In the genomic region with DNA sequence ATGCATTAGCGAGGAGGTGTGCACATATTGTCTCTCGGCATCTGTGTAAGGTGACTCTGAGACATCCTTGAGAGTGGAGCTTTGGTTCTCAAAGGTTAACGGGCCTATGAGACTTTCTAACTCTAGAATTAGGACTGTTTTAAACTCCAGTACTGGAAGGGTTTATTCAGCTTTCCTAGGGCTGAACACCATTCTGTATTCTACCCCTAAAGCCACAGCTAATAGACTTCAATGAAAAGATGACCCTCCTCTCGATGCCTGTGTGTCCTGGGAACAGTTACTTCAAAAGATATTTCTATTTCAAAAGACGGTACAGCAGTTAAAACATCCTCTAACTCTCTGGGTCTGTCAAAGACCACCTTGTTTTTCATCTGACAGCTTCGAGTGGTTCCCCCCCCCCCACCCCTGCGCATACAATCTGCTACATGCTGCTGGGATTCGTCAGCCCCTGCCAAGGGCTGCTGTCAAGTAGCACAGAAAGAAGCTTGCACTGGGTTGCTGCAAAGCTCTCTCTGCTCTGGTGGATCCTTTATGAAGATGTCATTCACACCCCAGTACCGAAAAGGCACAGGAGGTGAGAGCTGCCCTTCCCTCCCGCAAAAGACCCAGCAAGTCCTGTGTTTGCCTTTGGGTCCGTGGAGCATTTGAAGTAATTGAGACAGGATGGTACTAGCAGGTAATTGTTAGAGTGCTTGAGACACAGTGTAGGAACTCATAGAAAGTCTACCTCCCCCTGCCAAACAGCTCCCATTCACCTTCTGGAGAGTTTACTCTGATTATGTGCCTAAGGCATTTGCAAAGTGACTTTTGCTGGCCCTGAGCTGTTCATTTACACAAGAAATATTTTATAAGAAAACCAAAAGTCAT, we compare ENCODE assay signal across 17 mouse cellular contexts. TPM values are rescaled to one million over a fixed set of nuclear protein-coding genes. Genes with fewer than 3 reads are reported as not detected.
DNase-seq lines count a peak whose midpoint lies in the region; ATAC-seq and TF ChIP-seq lines count a peak whose summit lies in the region.
"Had no signal": no experiment of that assay in that cellular context is flagged by ENCODE, and none has a peak within 500 bp of the region (broad histone marks: within the 10 kb centered on the region; RNA-seq: fewer than 3 reads in every experiment).

No protein-coding gene starts in this region.

- H3K27ac ChIP-seq in heart, postnatal 0 days (ENCODE audit: low read depth) = no peak overlapping the region
- peak overlapping the region; percentile 63; the same call in 1 of the 2 replicates for H3K27ac ChIP-seq in forebrain, embryonic 13.5 days
- 0 out of 2 replicates have a peak overlapping the region, but pooled peaks have one; percentile 0 for H3K27ac ChIP-seq in hindbrain, embryonic 13.5 days
- no peak overlapping the region for H3K27ac ChIP-seq in midbrain, embryonic 16.5 days (ENCODE audit: low read length)
- H3K27ac ChIP-seq: limb, embryonic 13.5 days had no signal

- peaks cover 16% of the 10 kb centered on the region for H3K4me1 ChIP-seq in heart, postnatal 0 days (ENCODE audit: control insufficient read depth, insufficient read depth)
- peaks cover 26% of the 10 kb centered on the region for H3K4me1 ChIP-seq in forebrain, embryonic 13.5 days
- H3K4me1 ChIP-seq in hindbrain, embryonic 13.5 days (replicated peaks) = peaks cover 23% of the 10 kb centered on the region
- H3K4me1 ChIP-seq in midbrain, embryonic 16.5 days (ENCODE audit: control insufficient read depth, insufficient read depth, low read length) = peaks cover 9% of the 10 kb centered on the region; the same call in 1 of the 2 replicates

- TF ChIP-seq CTCF in heart, postnatal 0 days (IDR thresholded peaks at IDR 0.05; ENCODE audit: low read depth) = no peak

- intact Hi-C loops in heart, postnatal 25 days (cut with DNase I) = no loop called here

- peak; percentile 61 for ATAC-seq in heart, postnatal 0 days (ENCODE audit: insufficient read depth, low read depth)
- peak; percentile 80 for ATAC-seq in forebrain, embryonic 13.5 days
- peak; percentile 68; the same call in 1 of the 2 replicates for ATAC-seq in hindbrain, embryonic 13.5 days (ENCODE audit: low FRiP score)
- ATAC-seq in midbrain, embryonic 16.5 days = peak; percentile 76
- no peak for ATAC-seq in frontal cortex, adult (ENCODE audit: low TSS enrichment)
- ATAC-seq: liver, postnatal 0 days had no signal

- TF ChIP-seq EP300 in heart, postnatal 0 days (IDR thresholded peaks at IDR 0.05; ENCODE audit: low read depth) = no peak

- WGBS in heart, postnatal 0 days = 35% methylated on average over 11 of the region's 11 CpGs
- WGBS in forebrain, embryonic 13.5 days = 27% methylated on average over 11 of the region's 11 CpGs
- 30% methylated on average over 11 of the region's 11 CpGs for WGBS in hindbrain, embryonic 13.5 days
- 24% methylated on average over 11 of the region's 11 CpGs for WGBS in midbrain, embryonic 16.5 days

- no peaks in the 10 kb centered on the region for H3K36me3 ChIP-seq in heart, postnatal 0 days (replicated peaks; ENCODE audit: control insufficient read depth, insufficient read depth, low read length)
- no peaks in the 10 kb centered on the region for H3K36me3 ChIP-seq in forebrain, embryonic 13.5 days (ENCODE audit: poor library complexity, severe bottlenecking)
- no peaks in the 10 kb centered on the region for H3K36me3 ChIP-seq in hindbrain, embryonic 13.5 days
- H3K36me3 ChIP-seq in midbrain, embryonic 16.5 days (ENCODE audit: control insufficient read depth, insufficient read depth, low read length) = no peaks in the 10 kb centered on the region
- H3K36me3 ChIP-seq: limb, embryonic 13.5 days had no signal

- peak; percentile 36 for DNase-seq in heart, postnatal 0 days (ENCODE audit: low spot score)
- no peak for DNase-seq in heart, postnatal 25 days (ENCODE audit: low spot score)
- DNase-seq in adipocyte (ENCODE audit: low spot score) = no peak
- DNase-seq: adrenal gland, adult 8-10 months; cerebellum, postnatal 36 days; gastrocnemius, postnatal 14 days; kidney, postnatal 10 days; layer of hippocampus, postnatal 36 days; liver, postnatal 0 days had no signal

- no peaks in the 10 kb centered on the region for H3K9me3 ChIP-seq in heart, postnatal 0 days (replicated peaks; ENCODE audit: control insufficient read depth, low read length)
- H3K9me3 ChIP-seq in forebrain, embryonic 13.5 days (replicated peaks) = no peaks in the 10 kb centered on the region
- no peaks in the 10 kb centered on the region for H3K9me3 ChIP-seq in hindbrain, embryonic 13.5 days
- H3K9me3 ChIP-seq in midbrain, embryonic 16.5 days (replicated peaks; ENCODE audit: control insufficient read depth, low read length, poor library complexity, severe bottlenecking) = no peaks in the 10 kb centered on the region
- H3K9me3 ChIP-seq: limb, embryonic 13.5 days had no signal

- H3K9ac ChIP-seq in heart, postnatal 0 days (replicated peaks; ENCODE audit: low read depth, low read length) = 0 out of 2 replicates have a peak overlapping the region, but pooled peaks have one; percentile 13
- H3K9ac ChIP-seq in forebrain, embryonic 13.5 days = no peak overlapping the region
- H3K9ac ChIP-seq in hindbrain, embryonic 13.5 days = no peak overlapping the region
- no peak overlapping the region for H3K9ac ChIP-seq in midbrain, embryonic 16.5 days (ENCODE audit: low read depth, low read length)
- H3K9ac ChIP-seq: limb, embryonic 13.5 days; liver, postnatal 0 days had no signal

- no peak overlapping the region; the same call in 1 of the 2 replicates for H3K4me2 ChIP-seq in heart, postnatal 0 days (ENCODE audit: low read depth, low read length)
- H3K4me2 ChIP-seq in forebrain, embryonic 13.5 days = peak overlapping the region; percentile 27; the same call in 1 of the 2 replicates
- no peak overlapping the region for H3K4me2 ChIP-seq in hindbrain, embryonic 13.5 days
- H3K4me2 ChIP-seq in midbrain, embryonic 16.5 days (ENCODE audit: low read length) = no peak overlapping the region
- H3K4me2 ChIP-seq: limb, embryonic 13.5 days had no signal

- H3K4me3 ChIP-seq in heart, postnatal 0 days (ENCODE audit: low read depth, low read length) = no peak overlapping the region
- no peak overlapping the region for H3K4me3 ChIP-seq in forebrain, embryonic 13.5 days
- no peak overlapping the region for H3K4me3 ChIP-seq in hindbrain, embryonic 13.5 days
- no peak overlapping the region for H3K4me3 ChIP-seq in midbrain, embryonic 16.5 days (ENCODE audit: low read depth, low read length)
- H3K4me3 ChIP-seq: erythroblast, embryonic 14.5 days; limb, embryonic 13.5 days had no signal

- no peaks in the 10 kb centered on the region for H3K27me3 ChIP-seq in heart, postnatal 0 days (ENCODE audit: control insufficient read depth, insufficient read depth, low read length)
- H3K27me3 ChIP-seq in forebrain, embryonic 13.5 days = peaks cover 2% of the 10 kb centered on the region; the same call in 1 of the 2 replicates
- H3K27me3 ChIP-seq in hindbrain, embryonic 13.5 days = 0 out of 2 replicates have a peak, but pooled peaks cover 3% of the 10 kb centered on the region
- H3K27me3 ChIP-seq in midbrain, embryonic 16.5 days (ENCODE audit: control insufficient read depth, insufficient read depth, low read depth, low read length) = no peaks in the 10 kb centered on the region
- H3K27me3 ChIP-seq: CH12.LX; limb, embryonic 13.5 days had no signal

RNA-seq across cellular contexts. Expression of a gene that starts 16.4 kb away (rescaled TPM):
- total RNA-seq in heart, postnatal 0 days (2014; rRNA removed; ENCODE audit: low replicate concordance) = 9.7 and 16.8 TPM in 2 replicates
- 6.4 and 8.3 TPM in 2 replicates for polyA plus RNA-seq in heart, postnatal 0 days (2015; fragmentation: Nextera tagmentation; extraction: Ambion mirVana)
- 10 to 100 TPM; 22.6 to 24.0 TPM for total RNA-seq in heart, postnatal 25 days (2021)
- 0.77 and 0.79 TPM in 2 replicates for polyA plus RNA-seq in forebrain, embryonic 13.5 days (2015; fragmentation: Nextera tagmentation; extraction: Ambion mirVana)
- 1.4 and 1.9 TPM in 2 replicates for polyA plus RNA-seq in hindbrain, embryonic 13.5 days (2015; fragmentation: Nextera tagmentation; extraction: Ambion mirVana)
- polyA plus RNA-seq in midbrain, embryonic 16.5 days (2015; fragmentation: Nextera tagmentation; extraction: Ambion mirVana) = 1.2 and 2.9 TPM in 2 replicates
- total RNA-seq: CH12.LX; megakaryocyte progenitor cell, adult 5-6 weeks had no signal
- polyA plus RNA-seq: erythroblast, embryonic 14.5 days had no signal

Comparison
In these comparisons a context has a peak if more than half of its experiments do, and no peak if none do; other contexts are left out.
1. H3K27ac ChIP-seq: peak in forebrain, embryonic 13.5 days (single experiment) and hindbrain, embryonic 13.5 days (single experiment); none in heart, postnatal 0 days (single experiment) and midbrain, embryonic 16.5 days (single experiment).